Mouse (Mus musculus): Measurements from ENCODE around the gene Ptpn3.

- TF ChIP-seq CTCF (IDR thresholded peaks at IDR 0.05; ENCODE audit: low read depth) (no peak), EP300 (IDR thresholded peaks at IDR 0.05; ENCODE audit: low read depth) (no peak)
Measured at GRCm38 (mm10) chr4:57256761-57257160, 44.9 kb downstream of the Ptpn3 start.
